Mouse (Mus musculus) brain, adult 2 months (tissue): ENCODE measurements around the gene Rhov.

Experiments
- DNase-seq: peaks from one replicate; pipeline ENCODE4 v3.0.0; 2011; ENCODE audit warnings: low read depth, low spot score

Rhov gene

DNA sequence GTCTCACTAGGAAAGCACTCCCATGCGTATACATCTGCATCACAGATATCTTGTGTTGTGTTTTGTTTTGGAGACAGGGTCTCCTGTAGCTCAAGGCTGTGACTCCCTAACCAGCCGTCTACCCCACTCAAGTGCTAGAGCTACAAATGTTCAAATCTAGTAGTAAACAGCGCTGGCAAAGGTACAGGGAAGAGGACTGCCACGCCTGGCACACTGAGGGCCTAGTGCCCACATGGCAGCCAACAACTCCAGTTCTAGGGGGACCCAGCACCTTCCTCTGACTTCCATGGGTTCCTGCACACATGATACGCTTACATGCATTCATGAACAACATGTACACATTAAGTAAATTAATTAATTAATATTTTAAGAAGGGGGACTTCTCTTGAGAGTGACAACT is 21.2 kb upstream of the Rhov start:
- DNase-seq = no peak

DNA sequence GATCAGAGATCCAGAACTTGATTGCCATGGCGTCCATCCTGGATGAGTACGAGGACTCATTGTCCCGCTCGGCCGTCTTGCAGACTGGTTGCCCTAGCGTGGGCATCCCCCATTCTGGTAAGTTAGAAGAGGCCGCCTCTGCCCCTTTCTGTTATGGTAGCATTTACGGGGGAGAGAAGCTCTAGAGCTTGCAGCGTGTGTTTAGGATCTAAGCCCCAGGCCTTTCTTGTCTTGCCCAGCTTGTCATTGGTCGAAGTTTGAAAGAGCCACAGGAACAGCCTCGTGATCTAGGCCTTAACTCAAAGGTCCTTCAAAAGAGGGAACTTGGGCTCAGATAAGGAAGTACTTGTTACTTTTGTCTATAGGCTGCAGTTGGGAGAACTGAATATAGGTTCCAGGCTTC is 17.9 kb upstream of the Rhov start:
- DNase-seq = peak; percentile 43

DNA sequence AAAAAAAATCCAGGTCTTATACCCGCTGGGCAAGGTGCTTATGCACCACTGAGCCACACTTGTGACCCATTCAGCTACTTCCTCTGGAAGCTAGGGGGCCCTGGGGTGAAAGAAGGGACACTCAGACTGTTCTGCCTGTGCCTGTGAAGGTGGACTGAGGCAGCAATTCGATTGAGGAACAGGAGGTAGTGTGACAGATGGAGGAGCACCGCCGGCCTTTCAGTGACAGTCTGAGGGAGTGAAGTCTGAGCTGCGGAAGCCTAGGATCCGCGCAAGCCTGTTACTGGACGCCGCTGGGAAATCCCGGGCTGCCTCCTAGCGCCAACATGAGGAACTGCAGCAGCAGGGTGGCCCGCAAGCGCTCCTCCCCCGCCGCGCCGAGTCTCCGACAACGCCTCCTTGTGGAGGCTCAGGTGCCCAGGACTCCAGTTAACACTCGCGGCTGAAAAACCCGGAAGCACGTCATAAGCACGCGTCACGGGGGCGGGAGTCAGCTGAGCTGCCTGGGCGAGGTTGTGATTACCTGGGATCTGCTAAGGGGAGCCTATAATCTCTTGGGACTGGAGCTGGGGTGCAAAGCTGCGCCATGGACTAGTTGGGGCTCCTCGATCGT is 17.3 kb upstream of the Rhov start, which contains the start of gene Vps18:
TSS of gene Vps18 (plus strand) at position 471 of the 613 bp plus-strand sequence.
- peak; percentile 99 for DNase-seq

DNA sequence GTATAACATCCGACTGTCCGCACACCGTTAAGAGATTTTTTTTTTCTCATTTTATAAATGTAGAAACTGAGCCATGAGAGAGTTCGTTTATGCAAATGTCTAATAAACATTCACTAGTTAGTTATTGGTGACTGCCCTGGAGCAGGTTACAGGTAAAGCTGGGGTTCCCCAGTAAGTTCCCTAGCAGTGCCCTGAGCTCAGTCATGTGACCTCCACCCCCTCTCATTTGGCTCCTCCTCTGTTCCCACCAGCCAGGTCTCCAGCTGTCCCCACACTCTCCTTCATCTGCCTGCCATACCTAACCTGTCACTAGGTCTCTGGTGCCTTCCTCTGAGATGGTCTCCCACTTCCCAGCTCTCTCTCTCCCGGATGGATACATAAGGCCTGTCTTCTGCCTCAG is 16.3 kb upstream of the Rhov start:
- DNase-seq = no peak

DNA sequence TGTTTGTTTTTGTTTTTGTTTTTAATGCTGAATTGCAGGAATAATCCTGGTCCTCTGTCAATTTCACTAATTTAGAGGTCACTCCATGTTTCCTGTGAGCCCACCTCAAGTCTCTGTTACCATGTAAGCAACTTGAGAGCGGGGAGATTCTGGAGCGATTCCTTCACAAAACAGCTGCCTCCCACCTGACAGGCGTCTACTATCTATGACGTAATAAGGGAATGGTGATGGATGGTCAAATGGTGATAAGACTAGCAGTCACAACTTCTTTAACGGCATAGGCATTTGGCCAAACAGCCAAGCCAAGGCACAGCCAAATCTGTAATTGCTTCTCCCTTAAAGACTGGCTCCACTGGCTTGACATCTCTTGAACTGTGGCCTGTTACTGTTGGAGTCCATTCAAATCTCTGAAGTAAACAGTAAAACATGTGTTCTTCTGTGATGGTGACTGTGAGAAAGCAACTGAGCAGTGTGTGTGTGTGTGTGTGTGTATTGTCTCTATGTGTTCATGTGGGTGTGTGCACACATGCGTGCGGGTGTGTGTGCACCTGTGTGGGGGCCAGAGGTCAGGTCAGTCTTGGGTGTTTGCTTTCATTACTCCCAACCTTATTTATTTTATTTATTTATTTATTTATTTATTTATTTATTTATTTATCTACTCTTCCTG is 11.0 kb upstream of the Rhov start:
- DNase-seq = no peak

DNA sequence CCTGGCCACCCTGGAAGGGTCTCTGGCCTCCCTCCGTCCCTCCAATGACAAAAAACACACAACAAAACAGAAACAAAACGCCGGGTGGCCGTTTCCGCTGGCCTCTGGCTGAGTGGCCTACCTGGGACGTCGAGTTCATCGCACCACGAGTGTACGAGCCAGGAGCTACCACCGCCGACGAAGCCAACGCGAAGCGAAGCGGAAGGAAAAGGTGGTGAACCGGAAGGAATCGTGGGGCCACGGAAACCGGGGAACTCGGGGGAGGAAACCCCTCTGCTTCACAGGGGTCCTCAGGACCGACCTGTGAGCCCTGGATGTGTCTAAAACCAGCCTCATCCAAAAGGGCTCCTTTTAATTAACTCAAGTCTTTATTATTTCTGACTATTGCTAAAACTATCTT is 6.7 kb upstream of the Rhov start:
- DNase-seq = no peak

DNA sequence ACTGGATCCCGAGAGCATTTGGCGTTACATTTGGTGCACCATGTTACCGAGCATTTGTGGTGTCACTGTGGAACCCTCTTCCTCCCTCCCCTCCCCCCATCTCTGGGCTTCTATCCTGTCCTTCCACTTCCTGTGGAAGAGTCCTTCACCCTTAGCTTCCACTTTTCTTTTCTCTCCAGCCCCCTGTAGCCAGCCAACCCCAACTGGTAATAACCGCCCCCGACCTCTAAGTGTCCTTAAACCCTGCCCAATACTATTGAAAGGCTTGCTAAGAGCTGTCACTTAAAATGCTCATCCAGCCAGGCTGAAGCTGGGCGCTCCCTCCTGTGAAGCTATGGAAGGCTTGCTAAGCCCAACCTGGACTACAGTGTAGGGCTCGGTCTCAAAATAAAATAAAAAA is 5.9 kb upstream of the Rhov start:
- no peak for DNase-seq

DNA sequence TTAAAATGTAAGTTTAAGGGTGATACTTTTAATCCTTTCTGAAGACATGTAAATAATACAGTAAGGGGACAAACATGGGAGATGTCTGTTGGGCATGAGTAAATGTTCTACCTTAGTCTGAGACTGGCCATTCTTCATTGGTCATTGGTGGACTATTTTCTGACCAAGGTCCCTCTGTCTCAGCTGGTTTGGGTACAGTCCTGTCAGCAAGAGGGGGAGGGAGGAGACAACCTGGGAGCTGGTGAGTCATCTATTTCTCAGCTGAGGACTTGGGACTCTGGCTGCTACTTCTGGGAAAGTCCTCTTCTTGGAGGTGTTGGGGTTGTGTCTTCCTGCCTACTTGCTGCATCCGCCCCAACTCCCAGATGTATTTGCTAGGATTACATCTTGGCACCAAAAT is 3.1 kb upstream of the Rhov start:
- DNase-seq = no peak

DNA sequence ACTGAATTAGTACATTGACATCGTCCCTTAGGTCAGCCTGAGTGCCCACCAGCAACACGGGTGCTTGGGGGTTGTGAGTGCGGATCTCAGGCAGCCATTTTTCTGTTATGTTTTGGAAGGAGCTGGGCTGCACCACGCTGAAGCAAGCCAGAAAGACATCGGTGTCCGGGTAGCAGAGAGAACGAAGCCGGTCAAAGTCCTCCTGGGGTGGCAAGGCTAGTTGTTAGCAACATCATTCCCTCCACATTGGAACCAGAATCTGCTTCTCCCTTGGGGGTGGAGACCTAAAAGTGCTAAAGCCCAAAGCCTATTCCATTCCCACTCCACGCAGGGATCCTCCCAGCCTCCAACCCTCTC is 808 bp downstream of the Rhov start:
- DNase-seq = no peak

DNA sequence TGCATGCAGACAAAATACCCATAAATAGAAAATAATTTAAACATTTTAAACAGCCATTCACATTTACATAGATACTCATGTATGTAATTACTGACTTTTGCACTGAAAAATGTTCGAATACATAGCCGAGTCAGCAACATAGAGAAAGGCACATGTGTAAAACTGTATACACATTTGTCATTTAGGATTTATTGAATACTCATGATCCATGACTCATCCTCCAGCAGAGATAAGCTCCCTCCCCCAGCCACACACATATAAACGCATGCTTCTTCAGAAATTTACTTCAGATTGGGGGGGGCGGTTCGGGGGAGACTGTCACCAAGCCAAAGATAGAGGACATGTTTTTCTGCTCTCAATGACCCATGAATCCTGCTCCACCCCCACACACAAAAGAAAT is 7.3 kb downstream of the Rhov start:
- DNase-seq = no peak

DNA sequence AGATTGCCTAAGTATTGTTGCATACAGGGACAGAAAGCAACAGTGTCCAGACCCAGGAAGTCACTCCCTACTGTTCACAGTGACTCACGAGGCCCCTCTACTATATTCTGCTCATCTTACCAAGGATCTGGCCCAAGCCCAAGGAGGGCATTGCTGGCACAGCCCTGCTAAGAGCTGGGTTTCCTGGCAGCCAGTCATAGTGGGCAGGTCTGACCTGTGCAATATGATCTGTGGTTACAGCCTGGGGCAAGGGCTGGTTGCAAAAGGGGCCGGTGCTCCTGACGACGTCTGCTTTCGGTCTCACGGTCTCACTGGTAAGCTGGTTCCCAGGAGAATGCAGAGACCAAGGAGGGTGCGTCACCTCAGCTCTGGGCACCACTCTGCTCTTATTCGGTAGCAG is 8.1 kb downstream of the Rhov start:
- no peak for DNase-seq

DNA sequence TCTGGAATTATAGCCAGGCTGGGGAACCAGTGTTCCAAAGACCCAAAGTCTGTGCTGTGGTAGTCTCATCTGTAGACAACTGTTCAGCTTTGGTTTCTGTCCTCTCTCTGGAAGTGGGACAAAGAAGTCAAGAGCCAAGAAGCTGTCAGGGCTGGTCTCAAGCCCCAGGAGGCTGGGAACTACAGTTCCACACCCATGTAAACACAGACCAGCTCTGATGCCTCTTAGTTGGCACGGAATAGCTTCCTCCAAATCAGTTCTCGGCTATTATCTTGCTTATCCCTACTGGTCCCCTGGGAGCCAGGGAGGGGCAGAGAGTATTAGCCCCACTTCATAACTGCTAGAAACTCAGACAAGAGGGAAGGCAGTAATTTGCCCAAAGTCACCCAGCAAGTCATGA is 9.7 kb downstream of the Rhov start:
- DNase-seq = no peak

DNA sequence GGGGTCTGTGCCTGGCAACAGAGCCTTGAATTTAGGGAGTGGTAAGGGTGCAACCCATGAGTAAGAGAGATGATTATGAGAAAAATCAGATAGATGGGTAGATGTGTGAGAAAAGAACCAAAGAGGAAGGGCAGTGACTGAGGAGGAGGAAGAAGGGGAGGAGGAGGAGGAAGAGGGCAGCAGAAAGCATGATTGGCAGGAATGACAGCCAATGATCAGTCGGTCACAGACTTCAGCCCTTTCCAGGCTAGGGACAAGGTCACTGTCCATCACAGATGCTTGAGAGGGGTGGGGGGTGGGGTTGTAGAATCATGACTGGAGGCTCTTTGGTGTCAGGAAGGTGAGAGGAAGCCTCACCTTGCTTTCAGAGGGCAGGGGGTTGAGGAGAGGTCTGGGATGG is 10.6 kb downstream of the Rhov start:
- DNase-seq = no peak

DNA sequence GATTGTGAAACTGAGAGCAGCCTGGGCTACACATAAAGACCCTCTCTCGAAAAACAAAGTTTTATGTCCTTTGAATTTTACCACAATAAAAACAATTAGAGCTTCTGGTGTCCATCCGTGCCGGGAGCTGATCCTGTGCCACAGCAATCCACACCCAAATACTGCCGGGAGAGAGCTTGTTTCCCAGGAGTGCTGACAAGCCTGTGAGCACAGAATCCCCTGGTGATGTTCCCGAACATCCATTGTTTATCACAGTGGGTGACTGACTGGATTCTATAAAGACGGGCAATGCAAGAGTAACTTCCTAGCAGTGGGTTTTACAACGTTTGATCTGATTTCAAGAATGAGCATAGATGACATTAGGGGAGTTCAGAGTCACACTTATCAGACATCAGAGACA is 16.1 kb downstream of the Rhov start:
- no peak for DNase-seq

DNA sequence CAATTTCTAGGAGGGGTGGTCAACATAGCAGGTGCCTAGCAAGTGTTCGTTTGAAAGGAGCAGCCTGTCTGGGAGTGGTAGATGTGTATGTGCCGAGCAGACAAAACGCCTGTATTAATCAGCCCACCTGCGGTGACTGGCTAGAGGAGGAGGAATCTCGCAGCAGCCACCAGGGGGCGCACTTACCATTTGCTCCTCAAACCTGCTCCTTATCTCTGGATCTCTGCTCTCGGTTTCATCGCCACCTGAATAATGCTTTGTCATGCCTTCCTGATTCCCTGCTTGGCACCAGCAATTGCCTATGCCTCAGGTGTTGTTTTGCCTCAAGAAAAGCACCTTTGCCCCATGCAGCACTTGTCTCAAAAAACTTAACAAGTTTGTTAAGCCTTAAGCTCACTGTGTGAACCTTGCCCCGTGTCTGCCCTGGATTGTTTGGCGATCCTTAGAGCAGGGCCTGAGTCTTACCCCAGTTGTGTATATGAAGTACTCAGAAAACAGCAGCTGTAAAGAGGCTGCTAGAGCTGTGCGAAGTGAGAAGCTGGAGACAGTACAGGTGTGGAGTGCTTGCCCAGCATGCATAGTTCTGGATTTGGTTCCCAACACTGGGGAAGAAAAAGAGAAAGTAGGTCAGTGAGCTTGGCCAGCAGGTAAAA is 20.1 kb downstream of the Rhov start:
- peak; percentile 92 for DNase-seq

DNA sequence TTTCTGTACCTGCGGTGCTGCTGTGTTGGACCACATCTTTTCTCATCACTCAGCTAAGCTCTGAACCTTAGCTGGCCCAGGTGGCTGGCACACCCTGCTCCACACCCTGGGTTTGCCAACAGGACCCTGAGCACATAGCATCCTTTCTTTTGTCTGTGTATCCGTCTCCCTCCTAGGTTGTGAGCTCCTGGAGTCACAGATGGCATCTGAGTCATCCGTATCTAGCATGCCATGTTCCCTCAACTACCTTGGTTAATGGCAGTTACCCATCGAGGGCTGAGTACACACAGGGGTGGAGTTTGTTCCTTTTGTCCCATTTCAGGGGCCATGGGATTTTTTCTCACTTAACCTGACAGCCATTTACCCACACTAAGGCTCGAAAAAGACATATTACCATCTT is 20.7 kb downstream of the Rhov start:
- peak; percentile 52 for DNase-seq

DNA sequence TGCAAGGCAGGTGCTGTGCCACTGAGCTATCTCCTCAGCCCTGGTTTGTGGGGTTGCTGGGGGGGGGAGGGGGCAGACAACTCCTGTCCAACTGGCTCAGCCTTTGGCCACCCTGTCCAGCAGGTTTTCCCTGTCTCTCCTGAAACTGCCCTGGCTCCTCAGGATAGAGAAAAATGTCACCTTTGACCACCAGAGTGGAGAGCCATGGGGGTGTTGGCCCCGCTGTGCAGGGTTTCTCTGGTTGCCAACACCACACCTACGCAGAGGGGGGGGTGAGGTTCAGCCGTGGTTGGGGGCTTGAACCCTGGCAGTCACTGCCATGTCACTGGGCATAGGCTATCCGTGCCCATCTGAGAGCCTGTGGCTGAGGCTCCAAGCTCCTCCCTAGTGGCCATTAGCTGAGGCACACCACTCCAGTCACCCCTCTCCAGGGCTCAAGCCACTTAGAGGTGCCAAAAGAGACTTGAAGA is 21.4 kb downstream of the Rhov start:
- no peak for DNase-seq

DNA sequence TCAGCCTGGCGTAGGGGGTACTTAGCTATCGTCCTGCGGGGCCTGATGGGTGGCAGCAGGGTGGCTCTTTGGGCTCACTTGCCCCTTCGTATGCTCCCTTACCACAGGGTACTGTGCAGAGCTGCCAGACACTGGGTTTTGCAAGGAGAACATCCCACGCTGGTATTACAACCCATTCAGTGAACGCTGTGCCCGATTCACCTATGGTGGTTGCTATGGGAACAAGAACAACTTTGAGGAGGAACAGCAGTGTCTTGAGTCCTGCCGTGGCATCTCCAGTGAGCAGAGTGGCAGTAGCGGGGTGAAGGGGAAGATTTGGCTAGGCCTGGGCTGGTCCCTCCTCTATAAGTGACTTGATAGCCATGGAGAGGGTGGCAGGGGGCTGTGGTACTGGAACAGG is 23.2 kb downstream of the Rhov start:
- peak; percentile 68 for DNase-seq

DNA sequence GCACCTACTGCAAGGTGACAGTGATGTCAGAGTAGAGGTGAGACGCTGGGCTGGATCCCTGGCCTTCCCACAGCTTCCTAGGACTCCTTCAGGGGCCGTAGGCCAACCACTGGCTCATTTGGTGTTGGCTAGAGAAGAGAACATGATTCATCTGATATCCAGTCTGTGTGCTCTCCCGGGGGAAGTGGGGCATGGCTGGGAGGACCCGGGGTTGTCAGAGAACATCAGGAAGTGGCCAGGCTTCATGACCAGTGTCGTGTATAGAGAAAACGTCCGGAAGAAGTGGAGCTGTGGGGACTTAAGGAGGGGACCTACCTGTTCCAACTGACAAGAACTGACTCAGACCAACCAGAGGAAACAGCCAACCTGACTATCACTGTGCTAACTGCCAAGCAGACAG is 25.8 kb downstream of the Rhov start:
- DNase-seq = no peak

DNA sequence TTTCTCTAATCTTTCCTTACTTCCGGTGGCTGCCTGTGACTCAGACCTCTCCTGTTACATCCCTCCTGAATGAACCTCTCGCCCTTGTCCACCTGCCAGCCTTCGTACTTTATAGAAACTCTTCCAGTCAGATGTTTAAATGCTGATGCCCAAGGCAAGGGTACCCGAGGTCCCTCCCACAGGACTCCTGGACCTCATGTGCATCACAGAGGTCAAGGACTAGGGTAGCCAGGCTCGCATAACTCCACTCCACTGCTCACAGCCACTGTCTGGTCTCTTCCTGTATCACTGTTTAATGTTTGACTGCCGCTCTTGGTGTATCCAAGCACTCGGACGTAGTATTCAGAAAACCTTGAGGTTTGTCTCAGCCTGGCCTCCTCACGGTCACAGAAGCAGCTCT is 28.5 kb downstream of the Rhov start:
- no peak for DNase-seq

DNA sequence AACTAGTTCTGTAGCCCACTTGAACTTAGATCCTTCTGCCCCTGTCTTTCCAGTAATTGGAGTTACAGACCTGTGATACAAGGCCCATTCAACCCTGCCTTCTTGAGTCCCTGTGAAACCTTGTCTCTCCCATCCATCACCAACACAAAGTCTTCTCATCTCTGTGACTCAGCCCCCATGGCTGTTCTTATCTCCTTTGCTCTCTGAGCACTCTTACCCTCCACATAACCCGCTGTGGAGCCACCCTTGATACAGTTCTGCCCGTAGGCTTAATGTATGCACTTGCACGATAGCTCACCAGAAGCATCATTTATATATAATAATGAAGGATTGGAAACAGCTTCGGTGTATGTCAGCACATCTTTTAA is 30.3 kb downstream of the Rhov start:
- DNase-seq = no peak

DNA sequence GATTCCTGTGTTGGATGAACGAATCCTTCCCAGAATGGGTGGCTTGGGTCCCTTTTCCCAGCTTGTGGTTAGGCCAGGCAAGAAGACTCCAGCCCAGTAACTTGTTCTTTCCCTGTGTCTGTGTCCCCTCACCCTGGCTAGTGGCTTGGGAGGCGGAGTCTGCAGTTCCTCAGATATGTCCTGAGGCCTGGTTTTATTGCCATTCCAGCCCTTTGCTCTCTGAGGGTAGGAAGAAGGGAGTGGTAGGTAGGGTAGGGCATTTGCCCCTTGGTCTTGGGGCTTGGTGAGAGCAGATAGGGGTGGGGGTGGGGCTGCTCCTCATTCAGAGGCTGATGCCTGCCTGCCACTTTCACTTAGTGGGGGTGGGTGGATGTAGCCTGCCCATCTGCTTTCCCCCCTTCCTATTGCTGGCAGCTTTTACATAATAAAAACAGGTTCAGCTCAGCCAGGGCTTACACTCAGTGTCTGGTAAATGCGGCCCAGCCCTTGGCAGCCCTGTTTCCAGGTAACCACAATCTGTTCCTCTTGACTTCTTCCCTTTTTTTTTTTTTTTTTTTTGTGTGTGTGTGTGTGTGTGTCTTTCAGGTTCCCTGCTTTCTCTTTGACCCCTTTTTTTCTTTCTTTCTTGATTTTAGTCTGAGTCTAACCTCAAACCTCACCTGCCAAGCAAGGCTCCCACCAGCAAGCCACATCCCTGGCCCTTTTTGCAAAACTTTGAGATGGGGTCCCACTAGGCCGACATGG is 30.8 kb downstream of the Rhov start:
- DNase-seq = no peak

DNA sequence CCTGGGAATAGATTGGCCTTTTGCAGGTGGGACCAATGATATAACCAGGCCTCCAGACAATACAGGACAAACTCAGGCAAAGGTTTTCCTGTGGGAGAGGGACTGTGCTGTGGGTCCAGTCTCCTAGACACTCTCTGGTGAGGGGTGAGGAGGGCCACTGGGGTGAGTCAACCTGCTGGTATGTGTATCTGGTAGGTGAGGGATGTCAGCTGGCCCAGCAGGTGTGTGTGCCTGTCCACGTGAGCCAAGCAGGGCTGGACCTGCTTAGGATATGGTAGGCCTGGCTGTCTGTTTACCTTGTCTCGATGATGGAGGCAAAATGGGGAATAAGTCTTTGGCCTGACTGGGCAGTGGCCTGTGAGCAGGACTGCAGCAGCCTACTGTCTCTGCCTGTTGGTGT is 32.4 kb downstream of the Rhov start:
- no peak for DNase-seq
